Mouse (Mus musculus) stomach, postnatal 0 days (tissue): ENCODE results near the gene Creb3l2.

Source experiments
- CTCF ChIP-seq: IDR thresholded peaks from 2 replicates; pipeline ENCODE4 v1.5.1; 2016; ENCODE audit warnings: antibody characterized with exemption, low read depth, mild to moderate bottlenecking, moderate library complexity
- EP300 ChIP-seq: optimal IDR thresholded peaks from 2 replicates; pipeline ENCODE3; 2016; ENCODE audit warnings: antibody characterized with exemption

GRCm38 (mm10) chr6:37370566-37370965 is 71.4 kb downstream of the Creb3l2 start:
- TF ChIP-seq CTCF: no peak
- TF ChIP-seq EP300: no peak
